Mouse (Mus musculus) cortical plate, adult 2 months (tissue): Measurements from ENCODE around the gene Ank3. TPM values are rescaled to one million over a fixed set of nuclear protein-coding genes. Genes with fewer than 3 reads are reported as not detected.

ENCODE experiments used
- H3K27ac ChIP-seq: fragments of 200-500 bp; 2 replicates; pipeline ENCODE4 v1.5.1; 2012; ENCODE audit warnings: low read length, control low read depth, inconsistent platforms; ENCODE audit not compliant: insufficient read depth
- H3K4me1 ChIP-seq: fragments of 200-500 bp; 2 replicates; pipeline ENCODE4 v1.6.1; 2011; ENCODE audit warnings: low read length; ENCODE audit not compliant: control insufficient read depth, insufficient read depth
- H3K4me3 ChIP-seq: fragments of 200-500 bp; 2 replicates; pipeline ENCODE4 v1.5.1; 2011; ENCODE audit warnings: mild to moderate bottlenecking, low read length, control low read depth; ENCODE audit not compliant: insufficient read depth
- CTCF ChIP-seq: fragments of 200-500 bp; IDR thresholded peaks from 2 replicates; pipeline ENCODE4 v1.5.1; 2011; ENCODE audit warnings: mild to moderate bottlenecking, control low read depth, low read length; ENCODE audit not compliant: insufficient read depth; ENCODE audit errors: extremely low read depth
- POLR2A ChIP-seq: fragments of 200-500 bp; IDR thresholded peaks from 2 replicates; pipeline ENCODE4 v1.6.1; 2011; ENCODE audit warnings: mild to moderate bottlenecking, low read length, control low read depth; ENCODE audit not compliant: insufficient read depth; ENCODE audit errors: extremely low read depth
- polyA plus RNA-seq: library from polyadenylated mRNA; depleted of rRNA; stranded (reverse); fragments of >200 nt; gene quantifications from 2 replicates; pipeline ENCODE4 v1.2.3, GENCODE M21; 2012

The Ank3 gene
- polyA plus RNA-seq, 1 experiment, result 188 TPM

- H3K4me3 ChIP-seq, result no peak overlapping the region
- H3K4me1 ChIP-seq, result peaks cover 6% of the 10 kb centered on the region; the same call in 1 of the 2 replicates
- TF ChIP-seq POLR2A (no peak), CTCF (no peak)
- no peak overlapping the region for H3K27ac ChIP-seq
Observed at GRCm38 (mm10) chr10:69939966-69940365, 541.4 kb downstream of the Ank3 start.

- TF ChIP-seq CTCF (no peak), POLR2A (no peak)
- Histone ChIP-seq H3K4me3 (no peak overlapping the region), H3K4me1 (peaks cover 7% of the 10 kb centered on the region), H3K27ac (no peak overlapping the region)
Observed at GRCm38 (mm10) chr10:69941001-69941400, 542.4 kb downstream of the Ank3 start.

GRCm38 (mm10) chr10:69944845-69945244 lies 546.3 kb downstream of the Ank3 start:
- TF ChIP-seq POLR2A (no peak), CTCF (no peak)
- no peak overlapping the region for H3K4me3 ChIP-seq
- H3K27ac ChIP-seq, result no peak overlapping the region
- H3K4me1 ChIP-seq, result peaks cover 7% of the 10 kb centered on the region

GRCm38 (mm10) chr10:69945870-69946269 lies 547.3 kb downstream of the Ank3 start:
- TF ChIP-seq CTCF, result no peak
- no peak for TF ChIP-seq POLR2A
- H3K4me1 ChIP-seq, result peaks cover 7% of the 10 kb centered on the region
- H3K27ac ChIP-seq, result no peak overlapping the region
- no peak overlapping the region for H3K4me3 ChIP-seq

- H3K27ac ChIP-seq, result no peak overlapping the region
- H3K4me1 ChIP-seq, result peaks cover 7% of the 10 kb centered on the region
- no peak overlapping the region for H3K4me3 ChIP-seq
- TF ChIP-seq CTCF (no peak), POLR2A (no peak)
Observed at GRCm38 (mm10) chr10:69946271-69946670, 547.7 kb downstream of the Ank3 start.

GRCm38 (mm10) chr10:69947093-69947492 lies 548.5 kb downstream of the Ank3 start:
- no peak overlapping the region for H3K4me3 ChIP-seq
- peaks cover 7% of the 10 kb centered on the region for H3K4me1 ChIP-seq
- TF ChIP-seq CTCF, result no peak
- no peak for TF ChIP-seq POLR2A
- no peak overlapping the region for H3K27ac ChIP-seq

- Histone ChIP-seq H3K4me1 (peaks cover 5% of the 10 kb centered on the region; the same call in 1 of the 2 replicates), H3K4me3 (no peak overlapping the region), H3K27ac (no peak overlapping the region)
- TF ChIP-seq CTCF (no peak), POLR2A (no peak)
Observed at GRCm38 (mm10) chr10:69950236-69950918, 551.8 kb downstream of the Ank3 start.

GRCm38 (mm10) chr10:69950919-69951236 lies 552.3 kb downstream of the Ank3 start:
- H3K4me3 ChIP-seq, result no peak overlapping the region
- H3K4me1 ChIP-seq, result peaks cover 5% of the 10 kb centered on the region; the same call in 1 of the 2 replicates
- TF ChIP-seq POLR2A (no peak), CTCF (no peak)
- H3K27ac ChIP-seq, result no peak overlapping the region

- H3K4me3 ChIP-seq, result no peak overlapping the region
- H3K27ac ChIP-seq, result no peak overlapping the region
- TF ChIP-seq CTCF, result no peak
- peaks cover 5% of the 10 kb centered on the region for H3K4me1 ChIP-seq
Observed at GRCm38 (mm10) chr10:69951426-69951825, 552.9 kb downstream of the Ank3 start.

GRCm38 (mm10) chr10:69952316-69952715 lies 553.7 kb downstream of the Ank3 start:
- no peak overlapping the region for H3K4me3 ChIP-seq
- TF ChIP-seq POLR2A (no peak), CTCF (no peak)
- H3K4me1 ChIP-seq, result peaks cover 4% of the 10 kb centered on the region
- no peak overlapping the region for H3K27ac ChIP-seq
